Mouse (Mus musculus): Measurements from ENCODE around the gene Epsti1.

GRCm38 (mm10) chr14:78040643-78041042 is 136.6 kb downstream of the Epsti1 start:
- TF ChIP-seq EP300 (IDR thresholded peaks at IDR 0.05; ENCODE audit: insufficient read depth, low read depth, low read length): no peak
- TF ChIP-seq CTCF (IDR thresholded peaks at IDR 0.05; ENCODE audit: low read depth, low read length): no peak
- TF ChIP-seq POLR2A (IDR thresholded peaks at IDR 0.05; ENCODE audit: insufficient read depth, low read length): no peak

All from ES-Bruce4 (cell line).